Mouse (Mus musculus) lung, postnatal 0 days (tissue): Measurements from ENCODE around the gene Csrp2. TPM values are rescaled to one million over a fixed set of nuclear protein-coding genes. Genes with fewer than 3 reads are reported as not detected.

ENCODE experiments used
- ATAC-seq: fragments of 200-750 bp; cut with Nextera tagmentation; 2 replicates; pipeline ENCODE4 v1.8.0; 2017; ENCODE audit warnings: moderate library complexity
- DNase-seq: peaks from one replicate; pipeline ENCODE4 v3.0.0-alpha.2; 2016; ENCODE audit warnings: low spot score
- H3K27ac ChIP-seq: fragments of 300-500 bp; sonication (generic); 2 replicates; pipeline ENCODE4 v1.5.1; 2014; ENCODE audit warnings: antibody characterized with exemption, mild to moderate bottlenecking, low read length, mixed read lengths
- H3K27me3 ChIP-seq: fragments of 300-500 bp; sonication (generic); replicated peaks from 2 replicates; pipeline ENCODE4 v1.6.1; 2014; ENCODE audit warnings: low read length, mixed read lengths; ENCODE audit not compliant: insufficient read depth
- H3K36me3 ChIP-seq: fragments of 300-500 bp; sonication (generic); 2 replicates; pipeline ENCODE4 v1.6.1; 2014; ENCODE audit warnings: low read length, mixed read lengths; ENCODE audit not compliant: insufficient read depth
- H3K4me1 ChIP-seq: fragments of 300-500 bp; sonication (generic); 2 replicates; pipeline ENCODE4 v1.6.1; 2014; ENCODE audit warnings: antibody characterized with exemption, low read depth, low read length, mixed read lengths; ENCODE audit not compliant: insufficient read depth
- H3K4me2 ChIP-seq: fragments of 300-500 bp; sonication (generic); replicated peaks from 2 replicates; pipeline ENCODE4 v1.6.1; 2014; ENCODE audit warnings: low read depth, mild to moderate bottlenecking, low read length, moderate library complexity, mixed read lengths
- H3K4me3 ChIP-seq: fragments of 300-500 bp; sonication (generic); 2 replicates; pipeline ENCODE4 v1.5.1; 2014; ENCODE audit warnings: low read depth, low read length
- H3K9ac ChIP-seq: fragments of 300-500 bp; sonication (generic); replicated peaks from 2 replicates; pipeline ENCODE4 v1.6.1; 2014; ENCODE audit warnings: low read depth, mild to moderate bottlenecking
- H3K9me3 ChIP-seq: fragments of 300-500 bp; sonication (generic); 2 replicates; pipeline ENCODE4 v1.6.1; 2016; ENCODE audit warnings: low read length, mixed read lengths
- CTCF ChIP-seq: IDR thresholded peaks from 2 replicates; pipeline ENCODE4 v1.5.1; 2016; ENCODE audit warnings: antibody characterized with exemption, mild to moderate bottlenecking
- EP300 ChIP-seq: IDR thresholded peaks from 2 replicates; pipeline ENCODE4 v1.6.1; 2016; ENCODE audit warnings: antibody characterized with exemption, mild to moderate bottlenecking, control low read depth
- WGBS: fragments of 180-500 bp; shearing (Covaris S2); extraction: QIAGEN DNeasy Blood & Tissue Kit; methylation state at CpG from one replicate; pipeline ENCODE4 v1.1.7; 2014; 5-methylcytosine and 5-hydroxymethylcytosine counted together
- polyA plus RNA-seq: library from polyadenylated mRNA; unstranded; fragments of >200 nt; fragmentation: Nextera tagmentation; extraction: Ambion mirVana; gene quantifications from 2 replicates; pipeline ENCODE4 v1.2.1, GENCODE M21; 2015

Csrp2 gene
- polyA plus RNA-seq, 1 experiment from 2014 or later = 131 TPM

GRCm38 (mm10) chr10:110986682-110987081 is 67.1 kb downstream of the Csrp2 start:
- DNase-seq = no peak
- ATAC-seq = no peak
- H3K4me3 ChIP-seq = no peak overlapping the region
- TF ChIP-seq EP300 (no peak), CTCF (no peak)
- no peak overlapping the region for H3K4me2 ChIP-seq
- 92% methylated on average over 17 of the region's 17 CpGs for WGBS
- no peak overlapping the region for H3K9ac ChIP-seq
- no peaks in the 10 kb centered on the region for H3K4me1 ChIP-seq
- H3K27ac ChIP-seq = no peak overlapping the region
- H3K36me3 ChIP-seq = no peaks in the 10 kb centered on the region
- H3K27me3 ChIP-seq = no peaks in the 10 kb centered on the region
- no peaks in the 10 kb centered on the region for H3K9me3 ChIP-seq

Other genes with a start within 250 kb of the Csrp2 start
- 4.8 and 5.0 TPM in 2 replicates for gene E2f7, start 174.3 kb upstream of the Csrp2 start, polyA plus RNA-seq
- gene Zdhhc17, start 90.4 kb downstream of the Csrp2 start, polyA plus RNA-seq = 16.8 and 18.4 TPM in 2 replicates
- 12.9 and 14.4 TPM in 2 replicates for gene Osbpl8, start 245.0 kb downstream of the Csrp2 start, polyA plus RNA-seq